Mouse (Mus musculus): ENCODE data around the gene Lmtk3.

DNA sequence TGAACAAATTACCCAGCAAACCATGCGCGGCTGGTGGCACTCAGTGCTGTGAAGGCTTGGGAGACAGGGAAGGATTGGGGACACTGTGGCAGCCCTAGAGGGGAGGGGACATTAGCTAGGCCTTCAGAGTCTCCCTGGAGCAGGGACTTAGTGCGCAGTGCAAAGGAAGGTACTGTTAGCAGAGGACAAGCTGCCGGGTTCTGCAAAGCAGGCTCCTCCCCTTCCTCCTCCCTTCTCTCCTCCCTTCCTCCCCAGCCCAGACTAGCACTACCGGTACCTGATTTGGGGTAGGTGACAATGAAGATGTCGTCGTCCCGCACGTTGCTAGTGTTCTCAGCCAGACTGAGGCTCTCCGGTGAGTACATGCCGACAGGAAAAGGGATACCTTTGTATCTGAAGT lies 41.8 kb upstream of the Lmtk3 start:
- no peak for TF ChIP-seq EP300 (IDR thresholded peaks at IDR 0.05; ENCODE audit: low read depth)
- TF ChIP-seq CTCF (IDR thresholded peaks at IDR 0.05; ENCODE audit: low read depth), result no peak
